Comparison of ENCODE assay signal across 8 mouse cellular contexts in genomic region chr11:81239966-81240681, GRCm38 (mm10).
A peak's percentile ranks its signal among the peaks of the same experiment; 100 is the strongest.
DNase-seq lines count a peak whose midpoint lies in the region; ATAC-seq and TF ChIP-seq lines count a peak whose summit lies in the region.
"Had no signal": no experiment of that assay in that cellular context is flagged by ENCODE, and none has a peak within 500 bp of the region (broad histone marks: within the 10 kb centered on the region; RNA-seq: fewer than 3 reads in every experiment).

No protein-coding gene starts in this region.

- no peaks in the 10 kb centered on the region for H3K4me1 ChIP-seq in kidney, embryonic 15.5 days
- H3K4me1 ChIP-seq in ES-E14 (ENCODE audit: control insufficient read depth in 2 of 2, insufficient read depth in 2 of 2, low read length in 2 of 2, poor library complexity in 1 of 2), result no peaks in the 10 kb centered on the region

- no peak overlapping the region for H3K4me2 ChIP-seq in kidney, embryonic 15.5 days

- intact Hi-C loops in heart, postnatal 10 days (cut with DNase I), result no loop called here

- H3K36me3 ChIP-seq in kidney, embryonic 15.5 days, result no peaks in the 10 kb centered on the region
- no peaks in the 10 kb centered on the region for H3K36me3 ChIP-seq in ES-E14 (ENCODE audit: control insufficient read depth, insufficient read depth, low read length, poor library complexity, severe bottlenecking)

- H3K4me3 ChIP-seq in kidney, embryonic 15.5 days (replicated peaks), result no peak overlapping the region
- no peak overlapping the region for H3K4me3 ChIP-seq in ES-E14 (ENCODE audit: insufficient read depth in 1 of 2, low read depth in 1 of 2, low read length in 2 of 2, poor library complexity in 1 of 2, severe bottlenecking in 1 of 2)
- H3K4me3 ChIP-seq: erythroblast, embryonic 14.5 days had no signal

- peak; percentile 27 for DNase-seq in kidney, adult 9 months
- DNase-seq in ES-E14 (ENCODE audit: low read depth, low spot score), result peak; percentile 40
- peak; percentile 59 for DNase-seq in adrenal gland, postnatal 14 days
- DNase-seq in heart, postnatal 10 days, result peak; percentile 12 to 31
- peak; percentile 38 for DNase-seq in lung, postnatal 25 days (ENCODE audit: low spot score)
- DNase-seq in spleen, adult 12 weeks (ENCODE audit: low spot score), result no peak

- H3K27me3 ChIP-seq in kidney, embryonic 15.5 days, result no peaks in the 10 kb centered on the region

- WGBS in kidney, embryonic 15.5 days, result 41% methylated on average over 13 of the region's 13 CpGs

- H3K27ac ChIP-seq in kidney, embryonic 15.5 days, result no peak overlapping the region
- no peak overlapping the region for H3K27ac ChIP-seq in ES-E14 (ENCODE audit: insufficient read depth, low read depth, low read length, poor library complexity, severe bottlenecking)

- in situ Hi-C loops in ES-E14 (cut with MboI; ENCODE audit: low sequenced_read_pairs in 2 of 2, unreplicated experiment in 2 of 2), result no loop called here

- no peaks in the 10 kb centered on the region for H3K9me3 ChIP-seq in kidney, embryonic 15.5 days (replicated peaks)
- H3K9me3 ChIP-seq in ES-E14 (ENCODE audit: control insufficient read depth, insufficient read depth, low read depth, low read length), result no peaks in the 10 kb centered on the region

- no peak overlapping the region for H3K9ac ChIP-seq in kidney, embryonic 15.5 days
- no peak overlapping the region for H3K9ac ChIP-seq in ES-E14 (ENCODE audit: insufficient read depth, low read depth, low read length, poor library complexity, severe bottlenecking)

- ATAC-seq in kidney, embryonic 15.5 days (replicated peaks; ENCODE audit: low FRiP score), result no peak

TF ChIP-seq in ES-E14, 5 proteins besides CTCF, POLR2A, EP300 and RAD21:
- 0 out of 2 replicates have a peak, but pooled peaks have one; percentile 7 for TF ChIP-seq ZC3H11A (IDR thresholded peaks at IDR 0.05; ENCODE audit: borderline replicate concordance, low read depth, low read length)
- no peak for TF ChIP-seq ZNF384 (IDR thresholded peaks at IDR 0.05; ENCODE audit: low read depth, low read length)
TF ChIP-seq in ES-E14: peak in this region for 1.
